Mouse (Mus musculus) limb, embryonic 15.5 days (tissue): ENCODE measurements around the gene Poldip3. TPM values are rescaled to one million over a fixed set of nuclear protein-coding genes. Genes with fewer than 3 reads are reported as not detected.

ENCODE experiments used
- ATAC-seq: fragments of 200-750 bp; cut with Nextera tagmentation; 2 replicates; pipeline ENCODE4 v1.8.0; 2017; ENCODE audit warnings: low read depth, moderate TSS enrichment; ENCODE audit not compliant: insufficient number of reproducible peaks, low FRiP score, low TSS enrichment
- H3K27ac ChIP-seq: fragments of 300-500 bp; sonication (generic); 2 replicates; pipeline ENCODE4 v1.5.1; 2015; ENCODE audit warnings: moderate library complexity, mild to moderate bottlenecking, inconsistent platforms
- H3K27me3 ChIP-seq: fragments of 300-500 bp; sonication (generic); 2 replicates; pipeline ENCODE4 v1.6.1; 2015; ENCODE audit warnings: inconsistent platforms
- H3K36me3 ChIP-seq: fragments of 300-500 bp; sonication (generic); 2 replicates; pipeline ENCODE4 v1.6.1; 2015; ENCODE audit warnings: inconsistent platforms
- H3K4me1 ChIP-seq: fragments of 300-500 bp; sonication (generic); 2 replicates; pipeline ENCODE4 v1.6.1; 2015; ENCODE audit warnings: inconsistent platforms
- H3K4me2 ChIP-seq: fragments of 300-500 bp; sonication (generic); 2 replicates; pipeline ENCODE4 v1.6.1; 2015; ENCODE audit warnings: mild to moderate bottlenecking, inconsistent platforms
- H3K4me3 ChIP-seq: fragments of 300-500 bp; sonication (generic); 2 replicates; pipeline ENCODE4 v1.5.1; 2015; ENCODE audit warnings: mild to moderate bottlenecking, inconsistent platforms
- H3K9ac ChIP-seq: fragments of 300-500 bp; sonication (generic); 2 replicates; pipeline ENCODE4 v1.6.1; 2015; ENCODE audit warnings: inconsistent platforms
- H3K9me3 ChIP-seq: fragments of 300-500 bp; sonication (generic); 2 replicates; pipeline ENCODE4 v1.6.1; 2016; ENCODE audit warnings: inconsistent platforms
- WGBS: fragments of 180-500 bp; shearing (Covaris S2); methylation state at CpG from one replicate; pipeline ENCODE4 v1.1.7; 2015; 5-methylcytosine and 5-hydroxymethylcytosine counted together
- polyA plus RNA-seq: library from polyadenylated mRNA; unstranded; fragments of >200 nt; fragmentation: Nextera tagmentation; extraction: Ambion mirVana; gene quantifications from 2 replicates; pipeline ENCODE4 v1.2.1, GENCODE M21; 2015

The Poldip3 gene
- polyA plus RNA-seq, 1 experiment from 2014 or later: 137 TPM

- WGBS: 30% methylated on average over 3 of the region's 3 CpGs
- Histone ChIP-seq H3K4me2 (no peak overlapping the region), H3K4me1 (peaks cover 26% of the 10 kb centered on the region), H3K27ac (no peak overlapping the region; the same call in 1 of the 2 replicates), H3K9me3 (no peaks in the 10 kb centered on the region), H3K36me3 (no peaks in the 10 kb centered on the region), H3K9ac (no peak overlapping the region), H3K27me3 (peaks cover 14% of the 10 kb centered on the region), H3K4me3 (no peak overlapping the region)
- ATAC-seq: peak; percentile 54; the same call in 1 of the 2 replicates
These were observed 58.3 kb downstream of the Poldip3 start for GRCm38 (mm10) chr15:83090874-83091273.

- peaks cover 14% of the 10 kb centered on the region for H3K27me3 ChIP-seq
- no peaks in the 10 kb centered on the region for H3K9me3 ChIP-seq
- 13% methylated on average over 7 of the region's 7 CpGs for WGBS
- no peak for ATAC-seq
- H3K4me2 ChIP-seq: peak within 1 kb of the TSS; percentile 17; the same call in 1 of the 2 replicates
- no peak within 1 kb of the TSS for H3K4me3 ChIP-seq
- H3K4me1 ChIP-seq: peaks cover 29% of the 10 kb centered on the region
- H3K27ac ChIP-seq: no peak within 1 kb of the TSS
- H3K36me3 ChIP-seq: no peaks in the 10 kb centered on the region
- H3K9ac ChIP-seq: no peak within 1 kb of the TSS
These were observed 59.9 kb downstream of the Poldip3 start, which contains the start of gene Serhl for GRCm38 (mm10) chr15:83089429-83089605. Gene Serhl, plus strand, starts transcription at chr15:83089506.

GRCm38 (mm10) chr15:83088495-83089428, 60.4 kb downstream of the Poldip3 start:
- Histone ChIP-seq H3K27ac (no peak overlapping the region), H3K36me3 (no peaks in the 10 kb centered on the region), H3K9ac (no peak overlapping the region), H3K27me3 (peaks cover 14% of the 10 kb centered on the region), H3K4me3 (no peak overlapping the region), H3K4me1 (peaks cover 35% of the 10 kb centered on the region), H3K9me3 (no peaks in the 10 kb centered on the region), H3K4me2 (peak overlapping the region; percentile 17; the same call in 1 of the 2 replicates)
- 6% methylated on average over 27 of the region's 27 CpGs for WGBS
- no peak for ATAC-seq

- no peak for ATAC-seq
- H3K4me3 ChIP-seq: no peak overlapping the region
- no peak overlapping the region for H3K4me2 ChIP-seq
- H3K9ac ChIP-seq: no peak overlapping the region
- H3K4me1 ChIP-seq: peaks cover 35% of the 10 kb centered on the region
- no peaks in the 10 kb centered on the region for H3K9me3 ChIP-seq
- 87% methylated on average over 13 of the region's 13 CpGs for WGBS
- no peaks in the 10 kb centered on the region for H3K36me3 ChIP-seq
- peaks cover 14% of the 10 kb centered on the region for H3K27me3 ChIP-seq
- H3K27ac ChIP-seq: no peak overlapping the region
These were observed 62.4 kb downstream of the Poldip3 start for GRCm38 (mm10) chr15:83086636-83087328.

- no peak overlapping the region for H3K9ac ChIP-seq
- no peak overlapping the region for H3K4me3 ChIP-seq
- ATAC-seq: no peak
- no peak overlapping the region for H3K27ac ChIP-seq
- no peak overlapping the region for H3K4me2 ChIP-seq
- peaks cover 32% of the 10 kb centered on the region for H3K4me1 ChIP-seq
- H3K27me3 ChIP-seq: peaks cover 14% of the 10 kb centered on the region
- H3K36me3 ChIP-seq: no peaks in the 10 kb centered on the region
- H3K9me3 ChIP-seq: no peaks in the 10 kb centered on the region
- WGBS: 31% methylated on average over 7 of the region's 7 CpGs
These were observed 63.3 kb downstream of the Poldip3 start for GRCm38 (mm10) chr15:83085901-83086300.

GRCm38 (mm10) chr15:83084022-83084640, 65.1 kb downstream of the Poldip3 start:
- ATAC-seq: peak; percentile 17; the same call in 1 of the 2 replicates
- no peak overlapping the region for H3K4me2 ChIP-seq

GRCm38 (mm10) chr15:83083530-83083929, 65.7 kb downstream of the Poldip3 start:
- Histone ChIP-seq H3K27ac (no peak overlapping the region), H3K4me2 (no peak overlapping the region), H3K4me3 (no peak overlapping the region), H3K27me3 (peaks cover 4% of the 10 kb centered on the region; the same call in 1 of the 2 replicates), H3K4me1 (peaks cover 15% of the 10 kb centered on the region), H3K9ac (no peak overlapping the region), H3K36me3 (no peaks in the 10 kb centered on the region), H3K9me3 (no peaks in the 10 kb centered on the region)
- ATAC-seq: no peak
- 70% methylated on average over 5 of the region's 5 CpGs for WGBS

More at GRCm38 (mm10) chr15:83084022-83084640, 65.1 kb downstream of the Poldip3 start:
- Histone ChIP-seq H3K27ac (no peak overlapping the region; the same call in 1 of the 2 replicates), H3K4me1 (peaks cover 21% of the 10 kb centered on the region), H3K9ac (no peak overlapping the region), H3K4me3 (no peak overlapping the region), H3K36me3 (no peaks in the 10 kb centered on the region), H3K27me3 (peaks cover 7% of the 10 kb centered on the region), H3K9me3 (no peaks in the 10 kb centered on the region)
- WGBS: 57% methylated on average over 13 of the region's 13 CpGs

Other genes starting within 250 kb of the Poldip3 start
- gene Tcf20, start 161.5 kb downstream of the Poldip3 start, polyA plus RNA-seq: 8.5 and 10.5 TPM in 2 replicates
- gene Nfam1, start 116.1 kb downstream of the Poldip3 start, polyA plus RNA-seq: 4.7 and 5.2 TPM in 2 replicates
- gene Serhl, start 59.9 kb downstream of the Poldip3 start, polyA plus RNA-seq: 66.0 and 68.8 TPM in 2 replicates
- 66.9 and 67.3 TPM in 2 replicates for gene Rrp7a, start 26.6 kb downstream of the Poldip3 start, polyA plus RNA-seq
- gene Cyb5r3, start 23.2 kb upstream of the Poldip3 start, polyA plus RNA-seq: 152 and 185 TPM in 2 replicates
- gene A4galt, start 102.4 kb upstream of the Poldip3 start, polyA plus RNA-seq: 5.7 and 8.3 TPM in 2 replicates
- 60.8 and 61.4 TPM in 2 replicates for gene Arfgap3, start 200.9 kb upstream of the Poldip3 start, polyA plus RNA-seq